Mouse (Mus musculus): Measurements from ENCODE around the gene Pikfyve. TPM values are rescaled to one million over a fixed set of nuclear protein-coding genes. Genes with fewer than 3 reads are reported as not detected.

Pikfyve gene
- polyA plus RNA-seq, 1 experiment, result 4.7 TPM

GRCm38 (mm10) chr1:65315022-65315407 is 128.5 kb downstream of the Pikfyve start:
- DNase-seq (ENCODE audit: low read depth in 1 of 2, low spot score in 2 of 2), result no peak
- no peaks in the 10 kb centered on the region for H3K4me1 ChIP-seq (ENCODE audit: control insufficient read depth, insufficient read depth, insufficient read length)
- no peak overlapping the region for H3K27ac ChIP-seq (ENCODE audit: insufficient read depth, low read length)
- 81% methylated on average over 8 of the region's 8 CpGs for WGBS
- TF ChIP-seq CTCF (IDR thresholded peaks at IDR 0.05; ENCODE audit: extremely low read depth, insufficient read depth, insufficient read length, insufficient replicate concordance) (no peak), POLR2A (IDR thresholded peaks at IDR 0.05; ENCODE audit: low read depth, low read length) (no peak)
- no peaks in the 10 kb centered on the region for H3K36me3 ChIP-seq (ENCODE audit: control insufficient read depth, insufficient read depth, low read length)
- H3K4me3 ChIP-seq (ENCODE audit: extremely low read depth, insufficient read depth, insufficient read length), result no peak overlapping the region
- H3K27me3 ChIP-seq (ENCODE audit: control insufficient read depth, insufficient read depth, low read length), result 0 out of 2 replicates have a peak, but pooled peaks cover 1% of the 10 kb centered on the region

Other genes with a start within 250 kb of the Pikfyve start
- gene Plekhm3, start 229.9 kb upstream of the Pikfyve start, polyA plus RNA-seq (2012; rRNA removed), result 10.8 and 11.7 TPM in 2 replicates
- gene Akr1cl, start 153.9 kb upstream of the Pikfyve start, polyA plus RNA-seq (2012; rRNA removed), result 0.11 and 0.26 TPM in 2 replicates
- gene Cryge, start 135.5 kb upstream of the Pikfyve start, polyA plus RNA-seq (2012; rRNA removed), result 0.22 TPM in 1 of 2 replicates, not detected in the other
- gene Crygd, start 123.2 kb upstream of the Pikfyve start, polyA plus RNA-seq (2012; rRNA removed), result not detected in 2 replicates
- gene Crygc, start 113.0 kb upstream of the Pikfyve start, polyA plus RNA-seq (2012; rRNA removed), result not detected in 2 replicates
- gene Crygb, start 104.4 kb upstream of the Pikfyve start, polyA plus RNA-seq (2012; rRNA removed), result not detected in 2 replicates
- gene Cryga, start 83.3 kb upstream of the Pikfyve start, polyA plus RNA-seq (2012; rRNA removed), result not detected in 2 replicates
- not detected in 2 replicates for gene Gm28845, start 67.1 kb upstream of the Pikfyve start, polyA plus RNA-seq (2012; rRNA removed)
- gene D630023F18Rik, start 63.5 kb upstream of the Pikfyve start, polyA plus RNA-seq (2012; rRNA removed), result not detected in 2 replicates
- 6.8 and 8.6 TPM in 2 replicates for gene Idh1, start 183 bp upstream of the Pikfyve start, polyA plus RNA-seq (2012; rRNA removed)
- not detected in 2 replicates for gene Pth2r, start 95.4 kb downstream of the Pikfyve start, polyA plus RNA-seq (2012; rRNA removed)